Mouse (Mus musculus) c-Kit-positive CD71-positive TER-119-positive erythroid progenitor cells, embryonic 14.5 days (primary cell): ENCODE data around the gene Gm20517.
"Not testable (repeated sequence)": the region's sequence is repeated elsewhere in the genome, so short reads cannot be mapped to it uniquely, and the experiment has no call there.

ENCODE experiments used
- DNase-seq: peaks from one replicate; pipeline ENCODE4 v3.0.0-alpha.2; 2013; ENCODE audit warnings: low spot score

The Gm20517 gene

DNA sequence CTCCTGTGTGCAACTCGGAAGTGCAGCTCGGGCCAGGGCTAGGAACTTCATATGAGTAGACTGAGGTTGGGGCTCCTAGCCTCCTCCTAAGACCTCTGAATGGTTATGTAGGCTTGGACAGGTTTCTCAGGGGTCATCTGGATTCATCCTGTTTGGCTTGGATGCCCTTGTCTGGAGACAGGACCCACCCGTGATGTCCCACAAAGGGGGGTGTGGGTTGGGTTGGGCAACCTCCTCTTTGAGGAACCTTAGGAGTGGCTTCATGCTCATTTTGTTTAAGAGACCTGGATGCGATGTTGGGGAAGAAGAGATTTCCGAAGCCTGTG lies 14.6 kb upstream of the Gm20517 start:
- DNase-seq, result no peak

DNA sequence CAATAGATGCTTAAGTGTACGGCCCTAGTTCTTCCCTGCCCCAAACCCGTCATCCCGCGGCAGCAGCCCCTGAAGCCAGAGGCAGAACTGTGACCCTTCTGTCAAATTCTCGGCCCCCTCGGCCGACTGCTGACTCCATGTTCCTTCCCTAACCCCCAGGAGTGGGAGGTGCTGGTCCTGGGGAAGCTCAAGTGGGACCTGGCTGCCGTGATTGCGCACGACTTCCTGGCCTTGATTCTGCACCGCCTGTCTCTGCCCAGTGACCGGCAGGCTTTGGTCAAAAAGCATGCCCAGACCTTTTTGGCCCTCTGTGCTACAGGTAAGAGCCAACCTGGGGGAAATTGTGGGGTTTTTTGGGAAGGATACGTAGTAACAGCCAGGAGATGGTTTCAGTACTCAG lies 14.1 kb upstream of the Gm20517 start:
- no peak for DNase-seq

DNA sequence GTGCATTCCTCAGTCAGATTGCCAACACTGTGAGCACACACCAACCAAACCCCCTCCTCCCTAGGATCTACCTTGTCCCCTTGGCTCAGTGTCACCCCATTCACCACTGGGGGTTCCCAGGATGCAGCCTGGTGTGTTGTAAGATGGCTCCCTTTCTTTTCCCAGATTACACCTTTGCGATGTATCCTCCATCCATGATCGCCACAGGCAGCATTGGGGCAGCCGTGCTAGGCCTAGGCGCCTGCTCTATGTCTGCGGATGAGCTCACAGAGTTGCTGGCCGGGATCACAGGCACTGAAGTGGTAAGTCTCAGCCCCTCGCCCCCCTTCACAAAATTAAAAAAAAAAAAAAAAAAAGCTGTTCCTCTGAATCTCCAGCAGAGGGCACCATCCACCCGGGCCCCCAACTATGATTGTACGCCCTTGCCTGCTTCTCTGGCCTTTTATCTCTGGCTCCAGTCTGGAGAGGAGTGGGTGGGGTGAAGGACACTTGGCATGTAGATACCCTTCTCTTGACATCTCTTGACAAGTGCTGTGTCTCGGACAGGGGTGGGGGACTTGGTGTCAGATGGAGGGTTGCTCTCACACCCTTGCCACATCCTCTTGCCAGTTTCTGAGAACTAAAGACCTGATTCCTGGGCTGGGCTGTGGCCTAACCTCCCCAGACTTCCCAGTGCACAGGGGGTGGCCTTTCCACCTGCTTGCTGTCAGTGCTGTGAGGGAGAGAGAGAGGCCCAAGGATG lies 13.4 kb upstream of the Gm20517 start:
- peak; percentile 93 for DNase-seq

DNA sequence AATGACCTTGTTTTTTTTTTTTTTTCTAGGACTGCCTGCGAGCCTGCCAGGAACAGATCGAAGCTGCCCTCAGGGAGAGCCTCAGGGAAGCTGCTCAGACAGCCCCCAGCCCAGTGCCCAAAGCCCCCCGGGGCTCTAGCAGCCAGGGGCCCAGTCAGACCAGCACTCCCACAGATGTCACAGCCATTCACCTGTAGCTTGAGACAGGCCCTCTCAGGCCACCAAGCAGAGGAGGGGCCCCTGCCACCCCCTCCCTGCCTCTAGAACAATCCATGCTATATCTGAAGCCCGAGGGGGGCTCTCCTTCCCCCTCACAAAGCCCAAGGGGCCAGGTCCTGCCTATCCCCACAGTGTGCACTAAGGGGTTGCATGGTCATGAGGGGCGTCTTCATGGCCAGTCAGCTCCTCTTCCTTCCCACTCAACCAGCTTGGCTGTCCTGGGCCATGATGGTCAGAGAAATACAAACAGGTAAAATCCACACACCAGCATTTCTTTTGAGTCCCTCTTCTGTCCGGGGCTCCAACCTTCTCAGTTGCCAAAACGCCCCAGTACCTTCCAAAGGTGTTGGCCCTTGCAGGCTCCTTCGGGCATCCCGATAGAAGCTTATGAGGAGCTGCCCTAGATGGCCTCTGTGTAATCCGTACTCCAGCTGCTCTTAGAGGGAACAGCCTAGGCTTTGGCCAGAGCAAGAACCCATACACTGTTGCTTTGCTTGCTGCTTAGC lies 12.6 kb upstream of the Gm20517 start:
- DNase-seq, result not testable (repeated sequence)

DNA sequence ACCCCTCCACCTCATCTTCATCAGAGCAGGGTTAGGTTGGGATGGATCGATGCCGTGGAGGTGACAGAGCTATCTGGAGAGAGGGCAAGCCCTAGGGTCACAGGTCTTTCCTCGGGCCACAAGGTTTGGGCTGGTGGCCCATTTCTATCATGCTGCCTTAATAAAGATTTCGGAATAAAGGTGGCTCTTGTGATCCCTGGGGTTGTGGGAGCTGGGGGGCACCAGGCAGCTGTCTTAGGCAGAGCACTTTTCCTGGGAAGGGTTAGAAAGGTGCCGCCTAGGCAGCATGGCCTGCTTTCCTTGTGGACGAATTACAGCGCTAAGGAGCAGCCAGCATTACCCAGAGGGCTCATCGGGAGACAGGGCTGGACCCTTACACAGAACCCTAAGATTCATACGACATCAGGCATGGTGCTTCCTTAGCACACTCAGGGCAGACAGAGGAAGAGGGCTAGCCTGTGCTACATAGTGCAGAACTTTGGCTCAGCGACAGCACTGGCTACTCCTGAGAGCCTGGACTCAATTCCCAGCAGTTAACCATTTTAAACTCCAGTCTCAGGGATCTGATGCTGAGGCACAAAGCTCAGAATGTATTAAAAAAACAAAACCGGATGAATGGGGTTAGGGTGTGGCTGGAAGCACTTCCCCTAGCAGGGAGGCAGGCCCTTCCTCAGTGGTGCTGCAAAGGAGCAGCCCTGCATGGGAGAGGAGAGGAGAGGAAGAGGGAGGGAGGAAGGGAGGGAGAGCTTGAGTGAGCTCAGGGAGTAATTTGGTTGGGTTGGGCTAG lies 11.7 kb upstream of the Gm20517 start:
- no peak for DNase-seq

DNA sequence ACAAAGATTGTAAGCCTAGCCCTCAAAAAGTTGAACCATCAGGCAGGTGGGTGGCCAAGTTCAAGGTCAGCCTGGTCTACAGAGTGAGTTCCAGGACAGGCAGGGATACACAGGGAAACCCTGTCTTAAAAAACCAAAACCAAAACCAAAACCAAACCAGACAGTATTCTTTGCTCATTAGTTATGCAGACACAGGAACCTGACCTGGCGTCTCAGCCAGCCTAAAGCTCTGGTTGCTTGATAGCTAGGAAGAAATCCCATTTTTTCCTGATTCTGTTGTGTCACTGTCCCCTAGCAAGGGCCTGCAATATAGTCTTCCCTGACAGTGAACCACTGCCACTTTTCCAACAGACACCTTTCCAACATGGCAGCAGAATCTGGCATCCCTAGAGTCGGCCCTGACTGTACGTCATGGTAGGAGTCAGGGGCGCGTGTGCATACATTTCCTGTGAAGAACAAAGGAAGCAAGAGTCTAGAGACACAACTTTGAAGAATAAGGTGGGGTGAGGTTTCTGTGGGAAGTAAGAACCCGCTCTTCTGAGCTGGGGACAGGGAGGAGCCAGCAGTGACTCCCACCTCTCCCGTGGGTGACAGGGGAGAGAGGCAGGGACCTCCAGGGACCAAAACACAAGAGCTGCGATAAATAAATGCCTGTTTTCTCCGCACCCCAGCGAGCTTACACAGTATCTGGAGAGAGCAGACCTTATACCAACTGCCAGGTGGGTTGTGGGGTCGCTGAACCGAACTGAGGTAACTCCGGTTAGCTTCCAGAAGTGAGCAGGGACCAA lies 10.6 kb upstream of the Gm20517 start:
- no peak for DNase-seq

DNA sequence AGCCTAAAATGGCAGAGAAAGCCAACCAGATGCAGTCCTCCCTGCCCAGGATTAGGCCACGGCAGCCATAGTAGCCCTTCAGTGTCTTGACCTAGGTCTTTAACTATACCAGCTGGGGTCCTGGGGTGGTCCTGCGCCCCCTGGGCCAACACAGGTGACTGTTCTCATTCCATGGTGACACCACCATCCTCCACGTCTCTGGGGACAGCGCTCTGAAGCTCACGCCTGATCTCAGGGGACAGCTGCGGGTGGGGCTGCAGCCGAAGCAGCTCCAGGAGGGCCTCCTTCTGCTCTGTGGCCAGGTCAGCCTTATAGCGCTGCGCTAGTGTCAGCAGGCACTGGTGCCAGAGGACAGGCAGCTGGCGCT lies 10.0 kb upstream of the Gm20517 start:
- no peak for DNase-seq

DNA sequence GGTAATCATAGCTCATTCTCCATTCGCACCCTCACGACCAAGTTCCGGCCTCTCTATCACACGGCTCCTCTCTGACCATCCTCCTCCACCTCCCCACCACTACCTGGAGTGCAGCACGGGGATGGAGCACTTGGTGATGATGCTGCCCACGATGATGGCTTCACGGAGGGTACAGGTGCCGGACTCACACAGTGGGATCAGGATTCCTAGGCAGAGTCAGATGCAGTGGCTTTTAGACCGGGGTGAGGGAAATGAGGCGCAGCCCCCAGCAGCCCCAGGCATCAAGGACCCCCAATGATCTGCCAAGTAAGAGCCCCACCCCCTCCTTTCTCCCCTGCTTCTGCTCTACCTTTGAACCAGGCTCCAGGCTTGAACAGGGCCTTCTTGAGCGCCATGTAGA lies 9.1 kb upstream of the Gm20517 start:
- no peak for DNase-seq

DNA sequence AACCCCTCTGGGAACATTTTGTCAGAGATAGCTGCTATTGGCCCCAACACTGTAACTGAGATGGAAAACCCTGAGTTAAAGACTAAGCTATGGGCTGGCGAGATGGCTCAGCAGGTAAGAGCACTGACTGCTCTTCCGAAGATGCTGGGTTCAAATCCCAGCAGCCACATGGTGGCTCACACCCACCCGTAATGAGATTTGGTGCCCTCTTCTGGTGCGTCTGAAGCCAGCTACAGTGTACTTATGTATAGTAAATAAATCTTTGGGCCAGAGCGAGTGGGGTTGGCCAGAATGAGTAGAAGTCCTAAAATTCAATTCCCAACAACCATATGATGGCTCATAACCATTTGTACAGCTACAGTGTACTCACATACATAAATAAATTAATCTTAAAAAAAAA lies 5.2 kb upstream of the Gm20517 start:
- DNase-seq, result no peak

DNA sequence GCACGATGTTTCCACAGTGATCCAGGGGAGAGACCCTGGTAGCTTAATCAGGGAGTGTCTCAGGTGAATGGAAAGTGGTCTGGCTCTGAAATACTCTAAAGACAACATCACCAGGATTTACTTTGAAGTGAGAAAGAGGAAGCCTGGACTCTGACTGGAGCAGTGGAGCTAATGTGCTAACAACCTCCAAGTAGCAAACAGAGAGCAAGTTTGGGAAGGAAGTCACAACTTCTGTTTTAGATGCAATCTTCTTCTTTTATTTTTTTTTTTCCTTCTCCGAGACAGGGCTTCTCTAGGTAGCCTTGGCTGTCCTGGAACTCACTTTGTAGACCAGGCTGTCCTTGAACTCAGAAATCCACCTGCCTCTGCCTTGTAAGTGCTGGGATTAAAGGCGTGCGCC lies 2.2 kb upstream of the Gm20517 start:
- no peak for DNase-seq

DNA sequence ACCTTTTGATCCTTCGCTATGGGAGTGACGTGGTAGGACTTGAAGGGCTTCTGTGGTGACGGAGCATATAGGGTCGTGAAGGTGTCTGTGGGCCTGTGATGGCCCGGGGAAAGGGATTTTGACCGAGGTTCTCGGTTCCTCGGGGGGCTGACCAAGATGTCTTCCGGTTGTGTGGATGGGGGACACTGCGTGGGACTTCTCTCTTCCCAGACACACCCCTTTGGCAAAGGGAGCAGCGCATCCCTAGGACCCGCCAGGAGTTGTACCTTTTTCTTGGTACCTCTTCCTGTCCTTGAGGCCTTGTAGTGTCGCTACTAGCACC lies 233 bp downstream of the Gm20517 start:
- no peak for DNase-seq

DNA sequence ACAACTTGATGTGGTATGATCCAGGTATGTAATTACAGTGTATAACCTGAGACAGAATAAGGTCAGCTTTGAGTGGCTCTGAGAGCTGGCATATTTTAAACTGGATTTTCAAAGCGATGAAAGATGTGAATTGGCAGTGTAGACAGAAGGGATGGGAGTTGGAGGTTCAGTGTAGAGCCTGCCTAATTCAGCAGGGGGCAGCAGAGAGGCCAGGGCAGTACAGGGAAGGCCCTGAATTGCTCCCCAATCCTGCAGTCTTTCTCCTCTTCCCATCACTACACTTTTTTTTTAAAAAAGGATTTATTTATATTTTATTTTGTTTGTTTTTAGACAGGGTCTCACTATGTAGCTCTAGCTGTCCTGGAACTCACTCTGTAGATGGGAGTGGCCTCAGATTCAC lies 2.6 kb downstream of the Gm20517 start:
- no peak for DNase-seq

DNA sequence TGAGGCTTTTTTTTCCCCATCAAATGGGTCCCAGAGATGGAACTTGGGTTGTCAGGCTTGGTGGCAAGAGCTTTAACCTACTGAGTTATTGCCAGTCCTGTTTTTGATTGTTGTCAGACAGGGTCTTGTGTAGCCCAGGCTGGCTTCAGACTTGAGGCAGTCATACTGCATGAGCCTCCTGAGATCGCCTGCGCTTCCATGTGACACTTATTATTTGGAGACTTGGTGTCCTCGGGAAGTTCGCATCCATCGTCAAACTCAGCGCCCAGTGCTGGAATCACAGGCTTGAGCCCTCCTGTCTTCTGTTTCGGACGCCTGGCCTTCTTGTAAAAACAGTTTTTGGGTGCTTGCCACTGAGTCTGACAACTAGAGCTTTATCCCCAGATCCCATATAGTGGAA lies 4.7 kb downstream of the Gm20517 start:
- DNase-seq, result no peak

DNA sequence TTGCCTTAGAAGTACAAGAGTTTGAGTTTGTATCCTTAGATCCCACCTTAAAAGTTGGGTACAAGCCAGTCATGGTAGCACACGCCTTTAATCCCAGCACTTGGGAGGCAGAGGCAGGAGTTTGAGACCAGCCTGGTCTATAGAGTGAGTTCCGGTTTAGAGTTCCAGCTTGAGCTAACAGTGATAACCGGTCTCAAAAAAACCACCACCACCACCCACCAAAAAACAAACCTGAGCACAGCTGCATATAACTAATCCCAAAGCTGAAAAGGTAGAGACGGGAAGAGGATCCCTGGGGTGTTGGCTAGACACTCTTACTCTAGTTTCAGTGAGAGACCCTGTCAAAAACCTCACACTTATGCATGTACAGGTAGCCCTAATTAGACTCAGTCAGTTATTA lies 5.3 kb downstream of the Gm20517 start:
- no peak for DNase-seq

DNA sequence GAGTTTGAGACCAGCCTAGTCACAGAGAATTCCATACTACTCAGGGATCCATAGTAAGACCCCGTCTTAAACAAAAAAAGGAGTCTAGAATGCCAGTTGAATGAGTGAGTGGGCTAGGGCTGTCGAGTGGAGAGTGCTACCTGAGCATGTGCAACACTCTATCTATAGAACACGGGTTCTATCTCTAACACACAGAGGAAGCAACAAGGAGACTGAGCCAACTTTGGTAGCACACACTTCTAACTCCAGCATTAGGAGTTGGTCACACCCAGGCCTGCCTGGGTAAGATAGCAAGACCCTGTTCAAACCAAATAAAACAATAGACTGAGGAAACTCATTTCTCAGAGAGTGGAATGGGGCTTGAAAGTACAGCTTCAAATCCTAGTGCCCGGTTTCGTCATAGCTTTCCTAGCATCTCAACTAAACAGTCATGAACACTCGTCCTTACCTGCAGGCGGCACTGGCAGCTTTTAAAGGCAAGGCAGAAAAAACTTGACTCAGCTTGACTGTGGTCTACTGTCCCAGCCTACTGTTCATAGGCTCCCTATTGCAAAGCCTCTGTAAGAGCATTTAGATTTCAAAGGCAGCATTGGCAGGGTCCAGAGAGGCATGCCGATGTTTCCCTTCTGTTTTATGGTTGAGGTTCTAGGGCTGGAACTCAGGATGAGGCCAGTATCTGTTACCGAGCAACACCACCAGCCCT lies 6.4 kb downstream of the Gm20517 start:
- DNase-seq, result peak; percentile 84

DNA sequence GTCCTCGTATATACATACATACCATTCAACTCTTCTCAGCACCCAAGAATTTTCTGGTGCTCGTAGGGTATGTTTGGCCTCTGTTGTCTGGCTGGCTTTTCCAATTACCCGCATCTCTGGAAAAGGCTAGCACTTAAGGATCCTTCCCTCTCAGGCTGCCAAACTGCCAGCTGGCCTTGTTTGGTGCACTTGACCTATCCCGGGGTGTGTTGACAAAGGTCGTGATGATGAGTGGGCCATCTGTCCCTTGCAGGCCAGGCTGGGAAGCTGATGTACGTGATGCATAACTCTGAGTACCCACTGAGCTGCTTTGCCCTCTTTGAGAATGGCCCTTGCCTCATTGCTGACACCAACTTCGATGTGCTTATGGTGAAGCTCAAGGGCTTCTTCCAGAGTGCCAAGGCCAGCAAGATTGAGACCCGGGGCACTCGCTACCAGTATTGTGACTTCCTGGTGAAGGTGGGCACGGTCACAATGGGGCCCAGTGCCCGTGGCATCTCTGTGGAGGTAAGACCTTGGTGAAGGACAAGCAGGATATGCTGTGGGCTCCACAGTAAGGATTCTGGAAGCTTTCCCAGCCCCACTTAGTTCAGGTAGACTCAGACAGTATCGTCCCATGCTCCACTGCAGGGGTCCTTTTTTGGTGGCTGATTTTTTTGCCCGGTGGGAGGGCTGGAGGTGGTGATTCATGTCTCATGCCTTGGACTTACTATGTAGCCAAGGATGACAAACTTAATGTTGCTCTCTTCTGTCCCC lies 7.3 kb downstream of the Gm20517 start:
- DNase-seq, result no peak

DNA sequence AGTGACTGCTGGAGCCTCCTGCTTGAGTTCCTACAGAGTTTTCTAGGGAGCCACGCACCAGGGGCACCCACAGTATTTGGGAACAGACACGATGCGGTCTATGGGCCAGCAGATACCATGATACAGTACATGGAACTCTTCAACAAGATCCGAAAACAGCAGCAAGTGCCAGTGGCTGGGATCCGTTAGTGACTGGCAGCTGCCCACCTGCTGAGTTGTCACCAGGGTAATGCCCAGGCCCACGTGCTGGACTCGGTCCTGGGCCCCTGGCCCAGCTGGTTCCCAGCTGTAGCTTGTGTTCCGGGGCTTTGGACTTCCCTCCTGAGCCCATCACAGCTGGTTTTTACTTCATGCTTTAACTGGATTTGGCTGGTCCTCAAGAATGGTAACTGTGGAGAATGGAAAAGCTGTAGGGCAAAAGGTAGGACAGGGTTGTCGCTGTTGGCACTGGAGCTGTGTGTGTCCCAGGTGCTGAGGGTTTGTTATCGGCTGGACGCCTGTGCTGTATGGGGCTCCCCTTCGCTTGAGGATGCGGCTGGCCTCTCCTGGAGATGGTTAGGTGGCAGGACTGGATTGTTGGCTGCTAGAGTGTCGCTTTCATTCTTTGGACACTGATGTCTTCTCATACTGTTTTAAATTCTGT lies 11.6 kb downstream of the Gm20517 start:
- DNase-seq, result no peak

DNA sequence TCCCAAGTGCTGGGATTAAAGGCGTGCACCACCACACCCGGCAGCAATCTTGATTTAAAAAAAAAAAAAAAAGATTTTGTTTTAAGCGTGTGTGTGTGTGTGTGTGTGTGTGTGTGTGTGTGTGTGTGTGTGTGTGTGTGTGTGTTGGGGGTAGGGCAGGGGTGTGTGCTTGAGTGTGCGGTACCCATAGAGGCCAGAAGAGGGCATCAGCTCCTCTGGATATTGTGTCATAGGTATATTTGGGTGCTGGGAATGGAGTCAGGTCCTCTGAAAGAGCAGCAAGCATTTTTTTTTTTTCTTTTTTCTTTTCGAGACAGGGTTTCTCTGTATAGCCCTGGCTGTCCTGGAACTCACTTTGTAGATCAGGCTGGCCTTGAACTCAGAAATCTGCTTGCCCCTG lies 13.2 kb downstream of the Gm20517 start:
- DNase-seq, result not testable (repeated sequence)

DNA sequence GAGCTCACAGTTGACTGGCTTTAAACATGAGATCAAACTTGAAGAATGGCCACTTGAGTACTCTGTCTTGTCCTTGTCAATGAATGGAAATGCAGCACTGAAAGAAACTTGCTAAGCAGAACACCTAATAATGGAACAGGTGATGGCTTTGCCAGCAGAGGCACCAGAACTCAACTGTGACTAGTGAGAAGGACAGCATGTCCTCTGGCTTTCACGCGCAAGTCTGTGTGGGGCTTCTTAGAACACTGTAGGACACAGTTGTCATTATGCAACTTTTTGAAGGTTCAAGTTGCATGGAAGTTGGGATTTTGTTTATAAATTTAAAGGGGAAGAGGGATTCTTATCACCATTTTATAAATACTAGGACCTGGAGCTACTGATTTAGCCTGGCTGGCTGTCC lies 13.7 kb downstream of the Gm20517 start:
- DNase-seq, result no peak

DNA sequence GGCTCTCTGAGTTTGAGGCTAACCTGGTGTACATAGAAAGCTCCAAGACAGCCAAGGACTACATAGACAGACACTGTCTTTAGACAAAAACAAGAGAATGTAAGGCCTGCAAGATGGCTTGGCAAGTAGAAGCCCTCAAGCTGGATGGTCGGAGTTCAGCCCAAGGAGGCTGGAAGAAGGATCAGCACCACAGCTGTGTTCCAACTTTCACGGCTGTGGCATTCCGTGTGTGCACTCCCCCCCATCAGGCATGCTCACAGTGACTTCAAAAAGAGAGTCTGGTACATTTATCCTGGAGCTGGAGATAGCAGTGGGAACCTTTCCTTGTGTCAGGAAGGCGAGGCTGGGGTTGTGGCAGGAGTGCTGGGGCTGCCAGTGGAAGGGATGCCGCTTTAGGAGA lies 14.6 kb downstream of the Gm20517 start:
- DNase-seq, result no peak

DNA sequence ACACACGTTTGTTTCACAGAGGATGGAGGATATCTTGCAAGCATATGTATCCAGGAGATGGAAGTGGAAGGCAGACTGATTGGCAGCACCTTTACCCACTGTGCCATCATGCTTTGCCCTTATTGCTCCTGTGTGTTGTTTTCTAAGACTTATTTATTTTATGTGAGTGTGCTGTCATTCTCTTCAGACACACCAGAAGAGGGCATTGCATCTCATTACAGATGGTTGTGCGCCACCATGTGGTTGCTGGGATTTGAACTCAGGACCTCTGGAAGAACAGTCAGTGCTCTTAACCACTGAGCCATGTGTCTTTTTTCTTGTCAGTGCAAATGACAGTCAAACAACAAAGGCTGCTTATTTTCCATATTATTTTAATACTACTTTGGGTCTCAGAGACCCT lies 16.4 kb downstream of the Gm20517 start:
- DNase-seq, result no peak
